Mouse (Mus musculus): Measurements from ENCODE around the gene Spag5. TPM values are rescaled to one million over a fixed set of nuclear protein-coding genes. Genes with fewer than 3 reads are reported as not detected.

Gene Spag5
- polyA plus RNA-seq, 1 experiment: 29.6 TPM

GRCm38 (mm10) chr11:78360125-78360788, 58.9 kb downstream of the Spag5 start:
- H3K4me3 ChIP-seq (ENCODE audit: insufficient read depth, low read length): no peak overlapping the region
- H3K27ac ChIP-seq (ENCODE audit: insufficient read depth, low read length): no peak overlapping the region
- TF ChIP-seq CTCF (IDR thresholded peaks at IDR 0.05; ENCODE audit: extremely low read depth, insufficient read depth, low read length): peak; percentile 76
- no peak for TF ChIP-seq POLR2A (IDR thresholded peaks at IDR 0.05; ENCODE audit: extremely low read depth, insufficient read depth, low read length)
- H3K4me1 ChIP-seq (ENCODE audit: control insufficient read depth, insufficient read depth, low read length): no peaks in the 10 kb centered on the region

- Histone ChIP-seq H3K4me3 (ENCODE audit: insufficient read depth, low read length) (no peak overlapping the region), H3K27ac (ENCODE audit: insufficient read depth, low read length) (no peak overlapping the region), H3K4me1 (ENCODE audit: control insufficient read depth, insufficient read depth, low read length) (no peaks in the 10 kb centered on the region)
- no peak for TF ChIP-seq CTCF (IDR thresholded peaks at IDR 0.05; ENCODE audit: extremely low read depth, insufficient read depth, low read length)
- no peak for TF ChIP-seq POLR2A (IDR thresholded peaks at IDR 0.05; ENCODE audit: extremely low read depth, insufficient read depth, low read length)
Measured at GRCm38 (mm10) chr11:78360789-78361131, 59.4 kb downstream of the Spag5 start.

GRCm38 (mm10) chr11:78363309-78364007, 62.1 kb downstream of the Spag5 start:
- no peaks in the 10 kb centered on the region for H3K4me1 ChIP-seq (ENCODE audit: control insufficient read depth, insufficient read depth, low read length)
- TF ChIP-seq POLR2A (IDR thresholded peaks at IDR 0.05; ENCODE audit: extremely low read depth, insufficient read depth, low read length) (no peak), CTCF (IDR thresholded peaks at IDR 0.05; ENCODE audit: extremely low read depth, insufficient read depth, low read length) (no peak)
- no peak overlapping the region for H3K4me3 ChIP-seq (ENCODE audit: insufficient read depth, low read length)
- no peak overlapping the region for H3K27ac ChIP-seq (ENCODE audit: insufficient read depth, low read length)

- Histone ChIP-seq H3K27ac (ENCODE audit: insufficient read depth, low read length) (no peak overlapping the region), H3K4me3 (ENCODE audit: insufficient read depth, low read length) (no peak overlapping the region)
- TF ChIP-seq POLR2A (IDR thresholded peaks at IDR 0.05; ENCODE audit: extremely low read depth, insufficient read depth, low read length) (no peak), CTCF (IDR thresholded peaks at IDR 0.05; ENCODE audit: extremely low read depth, insufficient read depth, low read length) (no peak)
Measured at GRCm38 (mm10) chr11:78364103-78364502, 62.8 kb downstream of the Spag5 start.

GRCm38 (mm10) chr11:78367456-78368225, 66.3 kb downstream of the Spag5 start:
- no peaks in the 10 kb centered on the region for H3K4me1 ChIP-seq (ENCODE audit: control insufficient read depth, insufficient read depth, low read length)
- no peak overlapping the region for H3K27ac ChIP-seq (ENCODE audit: insufficient read depth, low read length)
- H3K4me3 ChIP-seq (ENCODE audit: insufficient read depth, low read length): no peak overlapping the region
- TF ChIP-seq POLR2A (IDR thresholded peaks at IDR 0.05; ENCODE audit: extremely low read depth, insufficient read depth, low read length): no peak
- TF ChIP-seq CTCF (IDR thresholded peaks at IDR 0.05; ENCODE audit: extremely low read depth, insufficient read depth, low read length): no peak

More at GRCm38 (mm10) chr11:78364103-78364502, 62.8 kb downstream of the Spag5 start:
- no peaks in the 10 kb centered on the region for H3K4me1 ChIP-seq (ENCODE audit: control insufficient read depth, insufficient read depth, low read length)

- Histone ChIP-seq H3K4me1 (ENCODE audit: control insufficient read depth, insufficient read depth, low read length) (no peaks in the 10 kb centered on the region), H3K4me3 (ENCODE audit: insufficient read depth, low read length) (no peak overlapping the region), H3K27ac (ENCODE audit: insufficient read depth, low read length) (no peak overlapping the region)
- no peak for TF ChIP-seq CTCF (IDR thresholded peaks at IDR 0.05; ENCODE audit: extremely low read depth, insufficient read depth, low read length)
- TF ChIP-seq POLR2A (IDR thresholded peaks at IDR 0.05; ENCODE audit: extremely low read depth, insufficient read depth, low read length): no peak
Measured at GRCm38 (mm10) chr11:78370389-78370788, 69.1 kb downstream of the Spag5 start.

GRCm38 (mm10) chr11:78371711-78372110, 70.4 kb downstream of the Spag5 start:
- no peak for TF ChIP-seq CTCF (IDR thresholded peaks at IDR 0.05; ENCODE audit: extremely low read depth, insufficient read depth, low read length)
- no peak for TF ChIP-seq POLR2A (IDR thresholded peaks at IDR 0.05; ENCODE audit: extremely low read depth, insufficient read depth, low read length)
- Histone ChIP-seq H3K4me3 (ENCODE audit: insufficient read depth, low read length) (no peak overlapping the region), H3K27ac (ENCODE audit: insufficient read depth, low read length) (no peak overlapping the region), H3K4me1 (ENCODE audit: control insufficient read depth, insufficient read depth, low read length) (no peaks in the 10 kb centered on the region)

Other genes with a start within 250 kb of the Spag5 start
- 26.0 and 26.1 TPM in 2 replicates for gene Eral1, start 221.1 kb upstream of the Spag5 start, polyA plus RNA-seq (2012; rRNA removed)
- 19.1 and 19.5 TPM in 2 replicates for gene Fam222b, start 206.9 kb upstream of the Spag5 start, polyA plus RNA-seq (2012; rRNA removed)
- gene Traf4, start 135.9 kb upstream of the Spag5 start, polyA plus RNA-seq (2012; rRNA removed): 17.1 and 19.6 TPM in 2 replicates
- gene Nek8, start 124.9 kb upstream of the Spag5 start, polyA plus RNA-seq (2012; rRNA removed): 5.4 and 6.2 TPM in 2 replicates
- gene Tlcd1, start 124.8 kb upstream of the Spag5 start, polyA plus RNA-seq (2012; rRNA removed): 83.0 and 84.4 TPM in 2 replicates
- 1,200 and 1,274 TPM in 2 replicates for gene Rpl23a, start 117.9 kb upstream of the Spag5 start, polyA plus RNA-seq (2012; rRNA removed)
- gene Rab34, start 113.1 kb upstream of the Spag5 start, polyA plus RNA-seq (2012; rRNA removed): 46.6 and 56.0 TPM in 2 replicates
- gene Proca1, start 108.1 kb upstream of the Spag5 start, polyA plus RNA-seq (2012; rRNA removed): 6.2 TPM in 2 replicates
- 111 and 115 TPM in 2 replicates for gene Sdf2, start 55.8 kb upstream of the Spag5 start, polyA plus RNA-seq (2012; rRNA removed)
- 39.9 and 40.1 TPM in 2 replicates for gene Supt6, start 55.5 kb upstream of the Spag5 start, polyA plus RNA-seq (2012; rRNA removed)
- gene 2610507B11Rik, start 39.8 kb upstream of the Spag5 start, polyA plus RNA-seq (2012; rRNA removed): 101 and 103 TPM in 2 replicates
- 31.8 and 39.1 TPM in 2 replicates for gene BC030499, start 10.7 kb upstream of the Spag5 start, polyA plus RNA-seq (2012; rRNA removed)
- 1,609 and 1,659 TPM in 2 replicates for gene Aldoc, start 21.4 kb downstream of the Spag5 start, polyA plus RNA-seq (2012; rRNA removed)
- 69.3 and 77.3 TPM in 2 replicates for gene Pigs, start 26.9 kb downstream of the Spag5 start, polyA plus RNA-seq (2012; rRNA removed)
- gene Unc119, start 42.0 kb downstream of the Spag5 start, polyA plus RNA-seq (2012; rRNA removed): 65.3 and 68.4 TPM in 2 replicates
- 0.02 TPM in 2 replicates for gene Foxn1, start 85.0 kb downstream of the Spag5 start, polyA plus RNA-seq (2012; rRNA removed)
- 0.04 TPM in 1 of 2 replicates, not detected in the other for gene Slc13a2, start 120.7 kb downstream of the Spag5 start, polyA plus RNA-seq (2012; rRNA removed)
- gene Slc46a1, start 164.2 kb downstream of the Spag5 start, polyA plus RNA-seq (2012; rRNA removed): 13.6 and 14.7 TPM in 2 replicates
- gene Sarm1, start 196.2 kb downstream of the Spag5 start, polyA plus RNA-seq (2012; rRNA removed): 26.2 and 27.0 TPM in 2 replicates
- gene Vtn, start 197.6 kb downstream of the Spag5 start, polyA plus RNA-seq (2012; rRNA removed): 159 and 182 TPM in 2 replicates
- 3.3 and 4.3 TPM in 2 replicates for gene Sebox, start 201.9 kb downstream of the Spag5 start, polyA plus RNA-seq (2012; rRNA removed)
- 57.8 and 62.4 TPM in 2 replicates for gene Tmem199, start 210.6 kb downstream of the Spag5 start, polyA plus RNA-seq (2012; rRNA removed)
- 113 and 127 TPM in 2 replicates for gene Poldip2, start 210.7 kb downstream of the Spag5 start, polyA plus RNA-seq (2012; rRNA removed)
- gene Tnfaip1, start 234.8 kb downstream of the Spag5 start, polyA plus RNA-seq (2012; rRNA removed): 38.2 and 38.9 TPM in 2 replicates
- 100 and 101 TPM in 2 replicates for gene Ift20, start 234.8 kb downstream of the Spag5 start, polyA plus RNA-seq (2012; rRNA removed)
- gene Tmem97, start 249.2 kb downstream of the Spag5 start, polyA plus RNA-seq (2012; rRNA removed): 17.8 and 20.8 TPM in 2 replicates

All from cortical plate, adult 2 months (tissue).